Mouse (Mus musculus) ES-Bruce4 (cell line): ENCODE measurements around the gene Slc13a5. TPM values are rescaled to one million over a fixed set of nuclear protein-coding genes. Genes with fewer than 3 reads are reported as not detected.
A peak's percentile ranks its signal among the peaks of the same experiment; 100 is the strongest.

Source experiments
- H3K27ac ChIP-seq: 2 replicates; pipeline ENCODE4 v1.5.1; 2012; ENCODE audit warnings: low read length, inconsistent platforms; ENCODE audit not compliant: insufficient read depth
- H3K27me3 ChIP-seq: 2 replicates; pipeline ENCODE4 v1.6.1; 2012; ENCODE audit warnings: mild to moderate bottlenecking, low read length, inconsistent platforms; ENCODE audit not compliant: control insufficient read depth, poor library complexity, insufficient read depth, severe bottlenecking
- H3K36me3 ChIP-seq: 2 replicates; pipeline ENCODE4 v1.6.1; 2012; ENCODE audit warnings: inconsistent platforms, mild to moderate bottlenecking, low read length, moderate library complexity; ENCODE audit not compliant: control insufficient read depth, poor library complexity, insufficient read depth, severe bottlenecking
- H3K4me1 ChIP-seq: one replicate; pipeline ENCODE4 v1.8.1; 2011; ENCODE audit warnings: low read length; ENCODE audit not compliant: control insufficient read depth, insufficient read depth
- H3K4me3 ChIP-seq: 2 replicates; pipeline ENCODE4 v1.5.1; 2011; ENCODE audit warnings: low read depth, mild to moderate bottlenecking, low read length
- H3K9ac ChIP-seq: 2 replicates; pipeline ENCODE4 v1.6.1; 2012; ENCODE audit warnings: low read depth, mild to moderate bottlenecking, inconsistent platforms; ENCODE audit not compliant: poor library complexity, severe bottlenecking
- H3K9me3 ChIP-seq: replicated peaks from 2 replicates; pipeline ENCODE4 v1.6.1; 2012; ENCODE audit warnings: mild to moderate bottlenecking, low read length, inconsistent platforms; ENCODE audit not compliant: control insufficient read depth, poor library complexity, insufficient read depth, severe bottlenecking
- CTCF ChIP-seq: IDR thresholded peaks from one replicate; pipeline ENCODE4 v1.8.1; 2011; ENCODE audit warnings: low read depth, low read length
- EP300 ChIP-seq: IDR thresholded peaks from 2 replicates; pipeline ENCODE4 v1.6.1; 2011; ENCODE audit warnings: low read depth, low read length; ENCODE audit not compliant: insufficient read depth
- POLR2A ChIP-seq: IDR thresholded peaks from one replicate; pipeline ENCODE4 v1.8.1; 2011; ENCODE audit warnings: low read length; ENCODE audit not compliant: insufficient read depth
- polyA plus RNA-seq: library from polyadenylated mRNA; stranded (reverse); fragments of >200 nt; gene quantifications from 2 replicates; pipeline ENCODE4 v1.2.4, GENCODE M21; 2011; ENCODE audit warnings: low read depth; ENCODE audit not compliant: missing spikeins, insufficient read depth, insufficient read length

The Slc13a5 gene
- polyA plus RNA-seq, 1 experiment: 0.31 TPM

GRCm38 (mm10) chr11:72307461-72307860 is 40.4 kb upstream of the Slc13a5 start:
- Histone ChIP-seq H3K9me3 (no peaks in the 10 kb centered on the region), H3K27me3 (no peaks in the 10 kb centered on the region), H3K9ac (no peak overlapping the region), H3K4me1 (no peaks in the 10 kb centered on the region), H3K4me3 (no peak overlapping the region), H3K36me3 (no peaks in the 10 kb centered on the region), H3K27ac (no peak overlapping the region)
- TF ChIP-seq POLR2A: no peak
- no peak for TF ChIP-seq EP300
- no peak for TF ChIP-seq CTCF

DNA sequence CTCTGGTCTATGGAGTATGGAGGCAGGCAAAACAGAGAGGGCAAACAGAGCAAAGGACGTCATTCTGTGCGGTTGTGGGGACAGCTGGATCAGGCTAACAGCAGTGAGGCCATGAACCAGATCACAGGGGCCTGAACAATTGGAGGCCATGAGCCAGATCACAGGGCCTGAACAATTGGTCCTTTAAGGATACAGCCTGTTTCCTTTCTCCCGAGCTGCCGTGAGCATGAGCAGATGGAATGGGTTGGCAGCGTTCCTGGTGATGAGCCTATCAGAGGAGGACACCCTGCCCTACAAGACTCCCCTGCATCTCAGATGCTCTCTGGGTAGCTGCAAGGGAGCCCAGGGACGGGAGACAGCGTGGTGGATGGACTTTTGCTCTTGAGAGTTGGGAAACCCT is 35.2 kb upstream of the Slc13a5 start:
- Histone ChIP-seq H3K27ac (no peak overlapping the region), H3K9me3 (0 out of 2 replicates have a peak, but pooled peaks cover 2% of the 10 kb centered on the region), H3K9ac (no peak overlapping the region), H3K36me3 (no peaks in the 10 kb centered on the region), H3K27me3 (no peaks in the 10 kb centered on the region), H3K4me3 (no peak overlapping the region), H3K4me1 (peaks cover 2% of the 10 kb centered on the region)
- no peak for TF ChIP-seq POLR2A
- TF ChIP-seq CTCF: no peak
- TF ChIP-seq EP300: no peak

DNA sequence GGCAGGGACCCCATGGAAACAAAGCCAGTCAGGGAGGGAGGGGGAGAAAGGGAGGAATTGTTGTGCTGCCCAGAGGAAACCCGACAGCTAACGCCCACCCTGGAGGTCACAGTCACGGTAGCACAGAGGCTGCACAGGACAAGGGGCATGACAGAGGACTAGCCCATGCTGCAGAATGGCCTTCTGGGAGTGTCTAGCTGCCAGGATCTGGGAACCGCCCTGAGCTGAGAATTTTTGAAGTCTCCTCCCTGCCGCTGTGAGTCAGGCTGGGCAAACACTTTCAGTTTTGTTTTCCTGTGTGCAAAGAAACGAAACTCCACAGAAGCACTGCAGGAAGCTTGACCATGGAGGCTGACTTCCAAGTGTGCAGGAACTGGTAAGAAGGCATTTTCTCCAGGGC is 34.3 kb upstream of the Slc13a5 start, which contains the start of gene Xaf1:
Xaf1 (plus strand) TSS at position 296 of the 400 bp plus-strand sequence.
- TF ChIP-seq POLR2A (no peak), EP300 (peak; percentile 78; the same call in 1 of the 2 replicates)
- H3K36me3 ChIP-seq: no peaks in the 10 kb centered on the region
- no peak within 1 kb of the TSS for H3K9ac ChIP-seq
- H3K9me3 ChIP-seq: 0 out of 2 replicates have a peak, but pooled peaks cover 2% of the 10 kb centered on the region
- peaks cover 2% of the 10 kb centered on the region for H3K4me1 ChIP-seq
- no peaks in the 10 kb centered on the region for H3K27me3 ChIP-seq
- peak within 1 kb of the TSS; percentile 19; the same call in 1 of the 2 replicates for H3K27ac ChIP-seq
- no peak within 1 kb of the TSS for H3K4me3 ChIP-seq

- Histone ChIP-seq H3K27me3 (no peaks in the 10 kb centered on the region), H3K36me3 (no peaks in the 10 kb centered on the region), H3K9ac (no peak overlapping the region), H3K4me1 (no peaks in the 10 kb centered on the region), H3K4me3 (no peak overlapping the region), H3K27ac (no peak overlapping the region), H3K9me3 (peaks cover 7% of the 10 kb centered on the region)
- TF ChIP-seq CTCF (no peak), EP300 (no peak)
Observed at GRCm38 (mm10) chr11:72293116-72293515, 26.1 kb upstream of the Slc13a5 start.

DNA sequence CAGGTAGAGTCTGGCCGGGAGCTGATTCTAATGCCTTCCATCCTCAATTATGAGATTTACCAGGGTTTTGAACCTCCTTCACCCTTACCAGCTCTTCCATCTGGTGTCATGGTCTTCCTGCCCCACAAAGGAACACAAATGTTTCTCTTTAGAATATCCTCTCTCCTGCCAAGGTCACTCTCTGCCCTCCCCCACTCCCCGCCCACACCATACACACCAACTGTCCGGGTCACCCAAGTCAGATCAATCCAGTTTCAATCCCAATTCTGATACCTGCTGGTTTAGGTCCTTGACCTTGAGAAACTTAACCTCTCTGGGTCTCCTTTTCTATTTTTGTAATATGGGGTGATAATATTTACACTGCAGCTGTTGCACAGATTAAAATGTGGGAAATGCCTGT is 20.5 kb upstream of the Slc13a5 start:
- Histone ChIP-seq H3K4me3 (no peak overlapping the region), H3K36me3 (no peaks in the 10 kb centered on the region), H3K9ac (no peak overlapping the region), H3K9me3 (peaks cover 7% of the 10 kb centered on the region), H3K27me3 (no peaks in the 10 kb centered on the region), H3K27ac (peak overlapping the region; percentile 71; the same call in 1 of the 2 replicates), H3K4me1 (peaks cover 3% of the 10 kb centered on the region)
- TF ChIP-seq POLR2A (no peak), EP300 (peak; percentile 86)

DNA sequence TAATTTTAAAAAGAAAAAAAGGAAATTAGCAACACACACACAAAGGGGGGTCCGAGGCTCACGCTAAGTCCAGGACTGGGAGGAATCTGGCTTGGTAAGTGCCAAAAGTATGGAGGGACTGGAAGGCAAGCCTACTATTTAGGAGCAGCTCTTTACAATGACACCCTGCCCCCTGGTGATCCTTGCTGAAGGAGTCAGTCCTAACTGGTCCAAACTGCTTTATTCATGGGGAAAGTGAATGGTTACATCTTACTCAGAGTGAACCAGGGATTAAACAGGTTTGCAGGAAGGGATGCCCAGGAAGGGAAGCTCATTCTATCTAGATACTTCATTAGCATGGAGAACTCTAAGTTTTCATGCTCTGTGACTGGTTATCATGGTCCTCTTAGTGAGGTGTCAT is 20.1 kb upstream of the Slc13a5 start:
- Histone ChIP-seq H3K9ac (no peak overlapping the region), H3K9me3 (peaks cover 7% of the 10 kb centered on the region), H3K27me3 (no peaks in the 10 kb centered on the region), H3K36me3 (no peaks in the 10 kb centered on the region), H3K4me3 (no peak overlapping the region), H3K27ac (peak overlapping the region; percentile 71; the same call in 1 of the 2 replicates), H3K4me1 (peaks cover 3% of the 10 kb centered on the region)
- TF ChIP-seq POLR2A (no peak), CTCF (no peak), EP300 (no peak)
